Mouse (Mus musculus) lung, postnatal 0 days (tissue): ENCODE data around the gene Slc41a2.

Experiments used
- CTCF ChIP-seq: IDR thresholded peaks from 2 replicates; pipeline ENCODE4 v1.5.1; 2016; ENCODE audit warnings: antibody characterized with exemption, mild to moderate bottlenecking
- EP300 ChIP-seq: IDR thresholded peaks from 2 replicates; pipeline ENCODE4 v1.6.1; 2016; ENCODE audit warnings: antibody characterized with exemption, mild to moderate bottlenecking, control low read depth

DNA sequence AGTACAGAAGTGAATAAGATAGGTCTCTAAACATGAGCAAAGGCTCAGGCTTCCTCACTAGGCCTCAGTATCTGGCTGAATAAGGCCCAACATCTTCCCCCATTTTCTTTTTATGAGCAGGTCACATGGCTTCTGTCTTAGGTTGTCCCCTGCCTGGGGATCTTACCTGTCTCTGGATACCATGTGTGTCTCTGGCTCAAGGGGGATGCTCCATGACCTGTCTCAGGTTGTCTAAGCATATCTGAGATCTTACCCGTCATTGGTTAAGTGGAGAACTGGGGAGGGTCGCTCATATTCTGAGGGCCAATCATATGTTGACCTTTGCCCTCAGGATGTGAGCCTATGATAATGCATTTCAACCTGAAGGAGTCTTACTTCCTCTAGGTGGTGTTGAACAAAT, 42.8 kb upstream of the Slc41a2 start:
- TF ChIP-seq CTCF (no peak), EP300 (no peak)
